Mouse (Mus musculus): ENCODE results near the gene Tmem126a. TPM values are rescaled to one million over a fixed set of nuclear protein-coding genes. Genes with fewer than 3 reads are reported as not detected.

Tmem126a gene
- total RNA-seq, 2 experiments from 2014 or later = 96.8 to 111 TPM

DNA sequence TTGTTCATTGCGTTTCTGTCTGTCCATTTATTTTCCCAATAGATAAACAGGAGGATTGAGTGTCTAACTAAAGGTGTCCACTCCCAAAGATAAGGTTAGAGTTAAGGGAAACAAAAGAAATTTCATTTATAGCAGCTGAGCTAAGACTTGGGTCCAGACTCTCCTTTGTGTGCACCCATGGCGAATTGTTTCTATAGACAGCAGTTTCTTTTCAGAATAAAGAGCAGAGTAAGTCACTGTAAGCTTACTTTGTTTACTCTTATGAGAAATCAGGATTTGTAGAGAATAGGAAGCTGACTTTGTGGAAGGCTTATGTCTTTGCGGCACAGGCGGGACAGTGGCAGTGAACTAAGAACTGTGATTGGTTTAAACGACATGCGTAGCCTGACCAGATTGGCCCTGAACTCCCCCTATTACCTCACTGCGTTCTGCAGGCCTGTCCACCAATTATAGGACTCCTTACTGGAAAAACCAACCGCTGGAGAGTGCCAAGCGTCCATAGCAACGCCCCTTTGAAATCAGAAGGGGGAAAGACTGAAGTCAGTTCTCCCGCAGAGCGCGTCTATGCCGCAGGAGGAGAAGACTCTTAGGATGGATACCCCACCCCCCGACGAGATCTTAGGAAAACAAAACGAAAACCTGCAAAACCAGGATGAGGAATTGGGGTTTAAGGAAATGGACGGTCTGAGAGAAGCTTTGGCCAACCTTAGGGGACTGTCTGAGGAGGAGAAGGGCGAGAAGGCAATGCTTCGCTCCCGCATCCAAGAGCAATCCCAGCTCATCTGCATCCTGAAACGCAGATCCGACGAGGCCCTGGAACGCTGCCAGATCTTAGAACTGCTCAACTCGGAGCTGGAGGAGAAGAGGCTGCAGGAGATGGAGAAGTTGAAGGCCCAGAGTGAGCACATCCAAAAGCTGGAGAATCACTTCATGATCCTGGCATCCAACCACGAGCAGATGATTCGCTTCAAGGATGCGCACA is 30.7 kb downstream of the Tmem126a start, which contains the start of gene Ccdc89:
Ccdc89 (plus strand) TSS at position 558 of the 982 bp plus-strand sequence.
- intact Hi-C loops (cut with DNase I) = no loop called here
- peak; percentile 75 to 85 for DNase-seq

DNA sequence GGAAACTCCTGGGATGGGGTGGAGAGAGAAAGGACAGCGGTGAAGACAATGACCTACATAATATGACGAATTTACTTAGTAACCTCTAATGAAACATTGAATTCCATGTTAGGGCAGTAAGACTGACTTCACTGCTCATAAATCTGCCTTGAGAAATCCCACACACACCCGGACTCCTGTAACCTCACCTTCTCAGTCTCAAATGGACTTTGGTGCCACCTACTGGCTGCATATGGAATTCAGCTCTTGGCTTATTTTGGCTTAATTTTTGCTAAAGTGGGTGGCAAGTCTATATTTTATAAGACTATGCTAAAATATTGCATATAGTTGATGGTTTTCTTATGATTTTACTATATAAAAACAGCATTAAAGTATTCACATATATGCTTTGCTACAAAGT is 47.1 kb downstream of the Tmem126a start:
- DNase-seq = peak; percentile 68 to 80

More for the DNA sequence above, 47.1 kb downstream of the Tmem126a start:
- intact Hi-C loops (cut with DNase I) = loop anchor here (1.0 to 2.0 kb wide), 2 partner anchors 10 to 129 kb away; no protein-coding TSS in a partner anchor

Other genes starting within 250 kb of the Tmem126a start
- under 1 TPM in 1 of 2 experiments, not detected in 1; 0.26 TPM for gene Ccdc83, start 191.5 kb downstream of the Tmem126a start, total RNA-seq (2021)
- 1 to 10 TPM; 4.1 to 4.6 TPM for gene Sytl2, start 155.0 kb downstream of the Tmem126a start, total RNA-seq (2021)
- gene Ccdc89, start 30.7 kb downstream of the Tmem126a start, total RNA-seq (2021) = under 1 TPM in 1 of 2 experiments, not detected in 1; 0.29 TPM
- gene Crebzf, start 14.5 kb downstream of the Tmem126a start, total RNA-seq (2021) = 10 to 100 TPM; 26.1 to 27.9 TPM
- 10 to 100 TPM; 22.1 to 22.7 TPM for gene Tmem126b, start 18.8 kb upstream of the Tmem126a start, total RNA-seq (2021)
- 1 to 10 TPM; 1.9 to 2.9 TPM for gene Dlg2, start 19.4 kb upstream of the Tmem126a start, total RNA-seq (2021)